Mouse (Mus musculus) forebrain, postnatal 0 days (tissue): Measurements from ENCODE around the gene Sh3tc1. TPM values are rescaled to one million over a fixed set of nuclear protein-coding genes. Genes with fewer than 3 reads are reported as not detected.

ENCODE experiments used
- ATAC-seq: fragments of 200-750 bp; cut with Nextera tagmentation; 2 replicates; pipeline ENCODE4 v1.8.0; 2017; ENCODE audit warnings: mild to moderate bottlenecking, moderate library complexity
- DNase-seq: peaks from one replicate; pipeline ENCODE4 v3.0.0-alpha.2; 2015
- H3K27ac ChIP-seq: fragments of 300-500 bp; sonication (generic); 2 replicates; pipeline ENCODE4 v1.5.1; 2014; ENCODE audit warnings: low read depth, mild to moderate bottlenecking, antibody characterized with exemption, low read length, moderate library complexity, mixed read lengths
- H3K27me3 ChIP-seq: fragments of 300-500 bp; sonication (generic); 2 replicates; pipeline ENCODE4 v1.6.1; 2014; ENCODE audit warnings: mild to moderate bottlenecking, low read length, mixed read lengths; ENCODE audit not compliant: insufficient read depth
- H3K36me3 ChIP-seq: fragments of 300-500 bp; sonication (generic); 2 replicates; pipeline ENCODE4 v1.6.1; 2014; ENCODE audit warnings: mild to moderate bottlenecking, moderate library complexity; ENCODE audit not compliant: insufficient read depth
- H3K4me1 ChIP-seq: fragments of 300-500 bp; sonication (generic); 2 replicates; pipeline ENCODE4 v1.6.1; 2014; ENCODE audit warnings: antibody characterized with exemption; ENCODE audit not compliant: insufficient read depth
- H3K4me2 ChIP-seq: fragments of 300-500 bp; sonication (generic); 2 replicates; pipeline ENCODE4 v1.6.1; 2014; ENCODE audit warnings: low read depth, mild to moderate bottlenecking, moderate library complexity
- H3K4me3 ChIP-seq: fragments of 300-500 bp; sonication (generic); 2 replicates; pipeline ENCODE4 v1.5.1; 2014; ENCODE audit warnings: low read depth, low read length, mixed read lengths
- H3K9ac ChIP-seq: fragments of 300-500 bp; sonication (generic); 2 replicates; pipeline ENCODE4 v1.6.1; 2014; ENCODE audit warnings: mild to moderate bottlenecking
- H3K9me3 ChIP-seq: fragments of 300-500 bp; sonication (generic); 2 replicates; pipeline ENCODE4 v1.6.1; 2016; ENCODE audit warnings: low read length
- CTCF ChIP-seq: sonication (generic); IDR thresholded peaks from 2 replicates; pipeline ENCODE4 v1.5.1; 2016; ENCODE audit warnings: antibody characterized with exemption, control low read depth, low read depth
- WGBS: fragments of 180-500 bp; shearing (Covaris S2); extraction: QIAGEN DNeasy Blood & Tissue Kit; methylation state at CpG from one replicate; pipeline ENCODE4 v1.1.7; 2014; 5-methylcytosine and 5-hydroxymethylcytosine counted together
- polyA plus RNA-seq: library from polyadenylated mRNA; unstranded; fragments of >200 nt; fragmentation: Nextera tagmentation; extraction: Ambion mirVana; gene quantifications from 2 replicates; pipeline ENCODE4 v1.2.1, GENCODE M21; 2015
- total RNA-seq: library from RNA; depleted of rRNA; stranded (reverse); fragments of >200 nt; gene quantifications from 2 replicates; pipeline ENCODE4 v1.2.3, GENCODE M21; 2014

The Sh3tc1 gene
- total and polyA plus RNA-seq, 2 experiments from 2014 or later = 1.2 to 2.8 TPM

DNA sequence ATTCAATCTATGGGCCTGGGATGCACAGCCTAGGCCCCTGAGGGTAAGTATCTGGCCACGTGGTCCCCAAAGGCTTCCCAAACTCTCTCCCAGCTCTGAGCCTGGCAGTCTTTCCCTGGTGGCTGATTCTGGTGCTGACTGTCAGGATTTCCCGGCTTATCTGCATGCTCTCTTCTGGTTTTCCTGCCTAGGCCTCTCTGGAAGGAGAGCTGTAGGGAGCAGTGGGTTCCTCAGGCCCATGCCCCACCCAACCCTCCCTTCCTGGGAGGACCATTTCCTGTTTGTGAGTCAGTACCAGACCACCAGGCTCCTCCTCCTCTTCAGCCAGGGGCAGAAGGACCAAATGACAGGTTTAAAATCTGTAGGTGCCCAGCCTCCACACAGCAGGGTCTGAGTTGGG is 17.1 kb downstream of the Sh3tc1 start:
- H3K27me3 ChIP-seq = no peaks in the 10 kb centered on the region
- H3K4me1 ChIP-seq = no peaks in the 10 kb centered on the region
- H3K27ac ChIP-seq = no peak overlapping the region
- H3K36me3 ChIP-seq = no peaks in the 10 kb centered on the region
- no peaks in the 10 kb centered on the region for H3K9me3 ChIP-seq
- no peak for TF ChIP-seq CTCF
- DNase-seq (no peak), ATAC-seq (no peak)
- no peak overlapping the region for H3K4me3 ChIP-seq
- no peak overlapping the region for H3K4me2 ChIP-seq
- H3K9ac ChIP-seq = no peak overlapping the region
- 64% methylated on average over 2 of the region's 2 CpGs for WGBS

DNA sequence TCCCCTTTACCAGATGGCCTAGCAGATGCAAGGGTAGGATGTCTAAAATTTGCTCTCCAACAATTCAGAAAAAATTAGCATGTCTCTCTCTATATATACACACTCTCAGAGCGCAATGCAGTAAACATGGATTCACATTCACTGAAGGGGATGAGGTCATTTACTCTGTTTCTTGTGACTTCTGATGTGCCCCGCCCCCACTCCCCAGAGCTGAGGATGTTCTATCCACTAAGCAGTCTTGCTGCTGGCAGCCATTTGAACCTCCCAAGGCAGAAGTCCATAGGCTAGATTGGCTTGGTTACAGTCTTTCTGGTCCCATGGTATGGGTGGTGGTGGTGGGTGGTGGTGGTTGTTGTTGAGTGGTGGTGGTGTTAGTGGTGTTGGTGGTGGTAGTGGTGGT is 17.9 kb downstream of the Sh3tc1 start:
- no peak for DNase-seq

DNA sequence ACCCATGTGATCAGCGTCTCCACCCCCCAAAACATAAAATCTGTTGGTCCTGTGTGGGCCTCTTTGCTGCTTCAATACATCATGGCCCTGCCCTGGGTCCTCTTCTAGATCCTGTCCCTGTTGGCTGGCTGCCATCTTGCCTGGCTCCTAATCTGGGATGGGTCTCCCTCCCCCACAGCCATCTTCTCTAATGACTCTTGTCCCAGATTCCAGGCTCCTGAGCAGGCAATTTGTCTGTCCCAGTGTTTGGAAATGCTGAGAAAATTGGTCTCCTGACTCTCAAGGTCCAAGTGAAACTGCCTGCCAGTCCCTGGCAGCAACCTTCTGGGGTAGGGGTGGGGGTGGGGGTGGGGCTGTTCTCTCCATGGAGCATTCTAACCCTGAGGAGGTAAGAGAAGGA is 19.9 kb downstream of the Sh3tc1 start:
- Histone ChIP-seq H3K4me2 (no peak overlapping the region), H3K27me3 (no peaks in the 10 kb centered on the region), H3K9ac (no peak overlapping the region), H3K36me3 (no peaks in the 10 kb centered on the region), H3K27ac (no peak overlapping the region), H3K4me1 (no peaks in the 10 kb centered on the region), H3K9me3 (no peaks in the 10 kb centered on the region), H3K4me3 (no peak overlapping the region)
- no peak for TF ChIP-seq CTCF
- WGBS = 89% methylated on average over 1 of the region's 1 CpGs
- DNase-seq (no peak), ATAC-seq (no peak)

More for the DNA sequence above, 17.9 kb downstream of the Sh3tc1 start:
- Histone ChIP-seq H3K9ac (no peak overlapping the region), H3K9me3 (no peaks in the 10 kb centered on the region), H3K27me3 (no peaks in the 10 kb centered on the region), H3K4me2 (no peak overlapping the region), H3K4me3 (no peak overlapping the region), H3K4me1 (no peaks in the 10 kb centered on the region), H3K27ac (no peak overlapping the region), H3K36me3 (no peaks in the 10 kb centered on the region)
- no peak for TF ChIP-seq CTCF
- no peak for ATAC-seq
- 87% methylated on average over 2 of the region's 2 CpGs for WGBS

DNA sequence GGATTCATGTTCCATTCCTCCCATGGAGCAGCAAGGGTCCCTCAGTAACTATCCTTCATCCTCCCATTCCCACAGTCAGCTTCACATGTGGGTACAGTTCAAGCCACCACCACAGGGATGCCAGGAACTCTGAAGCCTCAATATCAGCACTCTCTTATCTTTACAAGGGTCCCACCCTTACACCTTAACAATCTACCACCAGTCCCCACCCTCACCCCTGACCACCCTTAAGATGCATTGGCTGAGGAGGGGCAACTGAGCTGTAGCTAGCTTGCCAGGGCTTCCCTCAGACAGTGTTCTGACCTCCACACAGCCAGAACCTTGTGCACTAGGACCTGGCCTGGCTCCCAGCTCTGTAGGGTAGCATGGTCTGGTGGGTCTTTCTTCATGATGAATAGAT is 20.4 kb downstream of the Sh3tc1 start:
- Histone ChIP-seq H3K36me3 (no peaks in the 10 kb centered on the region), H3K4me1 (no peaks in the 10 kb centered on the region), H3K27me3 (no peaks in the 10 kb centered on the region), H3K4me3 (no peak overlapping the region), H3K9me3 (no peaks in the 10 kb centered on the region), H3K27ac (no peak overlapping the region), H3K9ac (no peak overlapping the region), H3K4me2 (no peak overlapping the region)
- no peak for ATAC-seq
- DNase-seq = no peak
- TF ChIP-seq CTCF = no peak

DNA sequence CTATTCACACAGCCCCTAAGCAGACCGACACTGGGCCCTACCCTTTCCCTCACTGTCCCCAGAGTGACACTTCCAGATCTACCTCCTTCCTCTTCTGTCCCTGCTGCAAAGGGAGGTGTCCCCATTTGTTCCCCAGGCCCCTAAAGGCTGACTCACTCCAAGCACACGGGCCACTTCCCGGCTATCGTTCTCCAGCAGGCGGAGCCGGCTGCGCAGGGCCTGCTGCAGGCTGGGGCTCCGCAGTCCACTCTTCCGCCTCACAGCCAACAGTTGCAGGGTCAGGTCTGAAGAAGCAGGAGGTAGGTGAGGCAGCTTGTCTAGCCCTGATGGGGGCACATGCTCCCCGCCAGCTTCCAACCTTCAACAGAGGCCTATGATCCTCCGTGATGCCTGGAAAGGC is 21.0 kb downstream of the Sh3tc1 start:
- Histone ChIP-seq H3K27ac (no peak overlapping the region), H3K4me1 (no peaks in the 10 kb centered on the region), H3K27me3 (no peaks in the 10 kb centered on the region), H3K36me3 (no peaks in the 10 kb centered on the region), H3K9ac (no peak overlapping the region), H3K9me3 (no peaks in the 10 kb centered on the region), H3K4me2 (no peak overlapping the region), H3K4me3 (no peak overlapping the region)
- no peak for TF ChIP-seq CTCF
- 76% methylated on average over 11 of the region's 11 CpGs for WGBS
- no peak for DNase-seq
- ATAC-seq = no peak

DNA sequence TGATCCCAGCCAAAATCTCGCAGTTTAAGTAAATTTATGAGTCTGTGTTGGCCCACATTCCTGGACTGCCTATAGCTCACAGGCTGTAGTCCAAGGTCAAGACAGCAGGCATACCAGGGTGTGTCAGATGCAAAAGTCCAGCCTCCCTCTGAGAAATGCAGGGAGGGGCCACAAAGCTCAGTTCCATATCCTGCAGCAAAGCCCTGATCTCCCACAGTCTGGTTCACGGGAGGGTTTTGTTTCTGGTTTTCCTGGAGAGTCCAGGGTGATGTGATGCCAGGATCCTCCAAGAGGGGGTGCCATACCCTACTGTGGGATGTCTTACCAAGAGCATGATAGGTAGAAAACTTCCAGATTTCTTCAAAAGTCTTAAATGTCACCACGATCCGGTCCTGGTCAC is 21.8 kb downstream of the Sh3tc1 start:
- H3K4me1 ChIP-seq = no peaks in the 10 kb centered on the region
- no peak overlapping the region for H3K4me2 ChIP-seq
- no peak overlapping the region for H3K4me3 ChIP-seq
- no peak overlapping the region for H3K27ac ChIP-seq
- H3K27me3 ChIP-seq = no peaks in the 10 kb centered on the region
- TF ChIP-seq CTCF = peak; percentile 48
- H3K9me3 ChIP-seq = no peaks in the 10 kb centered on the region
- H3K36me3 ChIP-seq = no peaks in the 10 kb centered on the region
- WGBS = 62% methylated on average over 4 of the region's 4 CpGs
- H3K9ac ChIP-seq = no peak overlapping the region
- DNase-seq (peak; percentile 9), ATAC-seq (no peak)

DNA sequence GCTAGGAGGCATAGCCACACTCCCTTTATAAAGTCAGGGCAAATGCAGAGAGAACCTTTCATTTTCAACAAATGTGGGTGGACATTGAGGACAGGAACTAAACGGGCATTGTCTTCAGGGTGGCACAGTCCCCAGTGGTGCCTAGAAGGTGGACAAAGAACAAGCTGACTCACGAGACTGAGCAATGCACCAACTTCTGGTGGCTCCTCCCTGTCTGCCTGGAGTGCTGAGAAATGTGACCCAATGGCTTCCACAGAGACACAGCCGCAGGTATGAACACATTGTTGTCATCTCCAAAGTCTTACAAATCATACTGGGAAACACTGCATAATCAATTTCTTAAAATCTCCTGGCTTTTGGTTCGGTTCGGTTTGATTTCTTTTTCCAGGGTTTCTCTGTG is 22.3 kb downstream of the Sh3tc1 start:
- Histone ChIP-seq H3K27me3 (no peaks in the 10 kb centered on the region), H3K9ac (no peak overlapping the region), H3K9me3 (no peaks in the 10 kb centered on the region), H3K4me1 (no peaks in the 10 kb centered on the region), H3K27ac (no peak overlapping the region), H3K36me3 (no peaks in the 10 kb centered on the region), H3K4me3 (no peak overlapping the region), H3K4me2 (no peak overlapping the region)
- DNase-seq (no peak), ATAC-seq (no peak)
- no peak for TF ChIP-seq CTCF
- 81% methylated on average over 5 of the region's 5 CpGs for WGBS

DNA sequence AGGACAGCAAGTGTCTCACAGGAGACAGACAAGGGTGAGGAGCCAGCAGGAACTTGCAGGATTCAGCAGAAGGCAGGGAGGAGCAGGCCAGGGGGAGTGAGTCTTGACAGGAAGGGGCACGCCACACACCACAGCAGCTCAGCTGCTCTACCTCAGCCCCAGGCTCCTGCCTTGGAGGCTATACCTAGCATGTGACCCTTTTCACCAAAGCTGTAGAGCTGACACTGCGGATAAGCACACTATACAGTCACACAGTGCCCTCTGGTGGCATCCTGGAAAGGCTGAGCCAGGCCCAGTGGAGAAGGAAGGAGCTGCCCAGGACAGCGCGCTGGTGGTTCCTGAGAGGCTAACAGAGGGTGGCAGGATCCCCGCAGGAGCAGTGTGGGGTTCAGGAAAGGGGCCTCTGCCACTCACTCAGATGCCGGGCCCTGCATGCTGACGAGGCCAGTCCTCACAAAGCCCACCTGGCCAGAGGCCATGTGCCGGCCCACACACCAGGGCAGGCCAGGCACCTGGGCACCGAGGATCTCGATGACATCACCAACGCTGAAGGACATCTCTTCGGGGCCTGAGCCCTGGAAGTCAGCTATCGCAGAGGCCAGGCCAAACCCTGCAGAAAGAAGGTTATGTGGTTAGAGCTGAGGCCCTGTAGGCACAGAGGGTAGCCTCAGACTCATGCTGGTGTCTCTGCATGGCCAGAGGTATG is 26.0 kb downstream of the Sh3tc1 start:
- H3K9ac ChIP-seq = no peak overlapping the region
- WGBS = 48% methylated on average over 13 of the region's 13 CpGs

More for the DNA sequence above, 26.0 kb downstream of the Sh3tc1 start:
- H3K27ac ChIP-seq = no peak overlapping the region
- no peaks in the 10 kb centered on the region for H3K9me3 ChIP-seq
- no peaks in the 10 kb centered on the region for H3K36me3 ChIP-seq
- no peaks in the 10 kb centered on the region for H3K27me3 ChIP-seq
- peak; percentile 90 for DNase-seq
- TF ChIP-seq CTCF = peak; percentile 99
- ATAC-seq = peak; percentile 98
- no peaks in the 10 kb centered on the region for H3K4me1 ChIP-seq
- no peak overlapping the region for H3K4me2 ChIP-seq
- H3K4me3 ChIP-seq = no peak overlapping the region
